Mouse (Mus musculus) right cerebral cortex, postnatal 25 days (tissue): ENCODE measurements around the gene Ubqln1.
A peak's percentile ranks its signal among the peaks of the same experiment; 100 is the strongest.

Experiments used
- DNase-seq: peaks from one replicate; pipeline ENCODE4 v3.0.0; 2022

Ubqln1 gene

GRCm38 (mm10) chr13:58215592-58216341 is at the start of gene Ubqln1:
TSS of gene Ubqln1 (minus strand) at chr13:58215653.
- DNase-seq = peak; percentile 92

- DNase-seq = no peak
Measured at GRCm38 (mm10) chr13:58263546-58263945, 48.1 kb upstream of the Ubqln1 start.

- no peak for DNase-seq
Measured at GRCm38 (mm10) chr13:58261674-58262073, 46.2 kb upstream of the Ubqln1 start.

- no peak for DNase-seq
Measured at GRCm38 (mm10) chr13:58253268-58253667, 37.8 kb upstream of the Ubqln1 start.

- no peak for DNase-seq
Measured at GRCm38 (mm10) chr13:58248957-58249356, 33.5 kb upstream of the Ubqln1 start.

GRCm38 (mm10) chr13:58236536-58236935 is 21.1 kb upstream of the Ubqln1 start:
- DNase-seq = no peak

- DNase-seq = no peak
Measured at GRCm38 (mm10) chr13:58232611-58233010, 17.2 kb upstream of the Ubqln1 start.

- DNase-seq = no peak
Measured at GRCm38 (mm10) chr13:58232070-58232469, 16.6 kb upstream of the Ubqln1 start.

- no peak for DNase-seq
Measured at GRCm38 (mm10) chr13:58228624-58229023, 13.2 kb upstream of the Ubqln1 start.

- no peak for DNase-seq
Measured at GRCm38 (mm10) chr13:58225694-58226093, 10.2 kb upstream of the Ubqln1 start.

GRCm38 (mm10) chr13:58220206-58220605 is 4.8 kb upstream of the Ubqln1 start:
- no peak for DNase-seq

GRCm38 (mm10) chr13:58217536-58217935 is 2.1 kb upstream of the Ubqln1 start:
- DNase-seq = no peak

- DNase-seq = no peak
Measured at GRCm38 (mm10) chr13:58216395-58216794, 942 bp upstream of the Ubqln1 start.

- no peak for DNase-seq
Measured at GRCm38 (mm10) chr13:58215253-58215591, 231 bp downstream of the Ubqln1 start.

- DNase-seq = peak; percentile 10
Measured at GRCm38 (mm10) chr13:58214346-58215252, 854 bp downstream of the Ubqln1 start.

GRCm38 (mm10) chr13:58213801-58214200 is 1.7 kb downstream of the Ubqln1 start:
- DNase-seq = no peak

- no peak for DNase-seq
Measured at GRCm38 (mm10) chr13:58212530-58212929, 2.9 kb downstream of the Ubqln1 start.

- DNase-seq = no peak
Measured at GRCm38 (mm10) chr13:58210441-58210840, 5.0 kb downstream of the Ubqln1 start.

- no peak for DNase-seq
Measured at GRCm38 (mm10) chr13:58206084-58206483, 9.4 kb downstream of the Ubqln1 start.

- no peak for DNase-seq
Measured at GRCm38 (mm10) chr13:58204986-58205385, 10.5 kb downstream of the Ubqln1 start.

- no peak for DNase-seq
Measured at GRCm38 (mm10) chr13:58204202-58204601, 11.3 kb downstream of the Ubqln1 start.

GRCm38 (mm10) chr13:58202903-58203302 is 12.6 kb downstream of the Ubqln1 start:
- peak; percentile 47 for DNase-seq

- DNase-seq = no peak
Measured at GRCm38 (mm10) chr13:58201908-58202307, 13.5 kb downstream of the Ubqln1 start.

- DNase-seq = no peak
Measured at GRCm38 (mm10) chr13:58201343-58201742, 14.1 kb downstream of the Ubqln1 start.
